Mouse (Mus musculus) frontal cortex, postnatal 25 days (tissue): ENCODE data around the gene Spp2.

ENCODE experiments used
- DNase-seq, 2 experiments: peaks; one replicate each; pipeline ENCODE4 v3.0.0; 2022; ENCODE audit warnings: low spot score in 2 of 2

Spp2 gene

GRCm38 (mm10) chr1:88466325-88467064 is 59.7 kb downstream of the Spp2 start:
- no peak for DNase-seq

GRCm38 (mm10) chr1:88467866-88468265 is 61.1 kb downstream of the Spp2 start:
- no peak for DNase-seq

- DNase-seq = no peak
Measured at GRCm38 (mm10) chr1:88468335-88468734, 61.6 kb downstream of the Spp2 start.

GRCm38 (mm10) chr1:88469746-88470145 is 63.0 kb downstream of the Spp2 start:
- DNase-seq = no peak

GRCm38 (mm10) chr1:88472258-88472657 is 65.5 kb downstream of the Spp2 start:
- DNase-seq = no peak

- DNase-seq = no peak
Measured at GRCm38 (mm10) chr1:88473899-88474298, 67.1 kb downstream of the Spp2 start.

- no peak for DNase-seq
Measured at GRCm38 (mm10) chr1:88474598-88474997, 67.8 kb downstream of the Spp2 start.

GRCm38 (mm10) chr1:88475502-88475953 is 68.8 kb downstream of the Spp2 start:
- no peak for DNase-seq
